Mouse (Mus musculus): ENCODE measurements around the gene Slc9a8. TPM values are rescaled to one million over a fixed set of nuclear protein-coding genes. Genes with fewer than 3 reads are reported as not detected.

Slc9a8 gene
- total RNA-seq, 2 experiments from 2014 or later, result 29.4 to 30.5 TPM

GRCm38 (mm10) chr2:167514641-167515040 lies 93.1 kb downstream of the Slc9a8 start:
- no peak for DNase-seq

GRCm38 (mm10) chr2:167515688-167516087 lies 94.2 kb downstream of the Slc9a8 start:
- no peak for DNase-seq

GRCm38 (mm10) chr2:167519606-167520252 lies 98.2 kb downstream of the Slc9a8 start:
- no peak for DNase-seq

Other genes starting within 250 kb of the Slc9a8 start
- 10 to 100 TPM; 22.5 to 26.9 TPM for gene Kcnb1, start 231.6 kb upstream of the Slc9a8 start, total RNA-seq (2021)
- gene Ptgis, start 181.1 kb upstream of the Slc9a8 start, total RNA-seq (2021), result 10 to 100 TPM; 36.7 to 40.9 TPM
- gene B4galt5, start 72.5 kb upstream of the Slc9a8 start, total RNA-seq (2021), result 10 to 100 TPM; 30.3 to 33.9 TPM
- gene Rnf114, start 70.9 kb downstream of the Slc9a8 start, total RNA-seq (2021), result 10 to 100 TPM; 39.3 to 39.4 TPM
- 10 to 100 TPM; 25.1 to 27.5 TPM for gene Spata2, start 71.2 kb downstream of the Slc9a8 start, total RNA-seq (2021)
- 1 to 10 TPM; 4.3 to 5.0 TPM for gene Snai1, start 116.5 kb downstream of the Slc9a8 start, total RNA-seq (2021)
- 100 to 1,000 TPM; 131 to 137 TPM for gene Ube2v1, start 210.4 kb downstream of the Slc9a8 start, total RNA-seq (2021)
- gene Gm20431, start 239.8 kb downstream of the Slc9a8 start, total RNA-seq (2021), result 10 to 100 TPM; 23.0 to 26.1 TPM

Measured in heart, postnatal 4 days (tissue).